Mouse (Mus musculus) CH12.LX (cell line): ENCODE data around the gene Sgtb.

Source experiments
- CHD2 ChIP-seq: IDR thresholded peaks from 2 replicates; pipeline ENCODE4 v1.6.1; 2011; ENCODE audit warnings: low read length, improper control_type of control experiment
- CTCF ChIP-seq, 2 experiments: IDR thresholded peaks in 1 of 2; conservative IDR thresholded peaks in 1 of 2; 2 replicates each; pipeline ENCODE4 v1.5.1; 2011 to 2012; ENCODE audit warnings: low read depth in 2 of 2, low read length in 2 of 2, improper control_type of control experiment in 1 of 2, inconsistent platforms in 1 of 2, mild to moderate bottlenecking in 1 of 2, moderate library complexity in 1 of 2
- ELF1 ChIP-seq: IDR thresholded peaks from 2 replicates; pipeline ENCODE4 v1.6.1; 2014; ENCODE audit warnings: low read depth, mild to moderate bottlenecking, inconsistent platforms, low read length, improper control_type of control experiment
- EP300 ChIP-seq: IDR thresholded peaks from 2 replicates; pipeline ENCODE4 v1.6.1; 2011; ENCODE audit warnings: low read length, improper control_type of control experiment
- JUND ChIP-seq: conservative IDR thresholded peaks from 2 replicates; pipeline ENCODE4 v1.6.1; 2011; ENCODE audit warnings: low read depth, low read length, improper control_type of control experiment
- MAX ChIP-seq: IDR thresholded peaks from 2 replicates; pipeline ENCODE4 v1.6.1; 2011; ENCODE audit warnings: low read length, improper control_type of control experiment
- MXI1 ChIP-seq: IDR thresholded peaks from 2 replicates; pipeline ENCODE4 v1.6.1; 2011; ENCODE audit warnings: mild to moderate bottlenecking, low read depth, low read length, improper control_type of control experiment
- POLR2A ChIP-seq: IDR thresholded peaks from 2 replicates; pipeline ENCODE4 v1.6.1; 2011; ENCODE audit warnings: low read depth, mild to moderate bottlenecking, improper control_type of control experiment, low read length
- RCOR1 ChIP-seq: conservative IDR thresholded peaks from 2 replicates; pipeline ENCODE4 v1.6.1; 2012; ENCODE audit warnings: low read depth, mild to moderate bottlenecking, inconsistent platforms, low read length, improper control_type of control experiment
- SMC3 ChIP-seq: IDR thresholded peaks from 2 replicates; pipeline ENCODE4 v1.6.1; 2011; ENCODE audit warnings: low read depth, low read length, improper control_type of control experiment
- ZKSCAN1 ChIP-seq: IDR thresholded peaks from 2 replicates; pipeline ENCODE4 v1.6.1; 2012; ENCODE audit warnings: low read depth, inconsistent platforms, low read length, improper control_type of control experiment, borderline replicate concordance
- ZNF384 ChIP-seq: IDR thresholded peaks from 2 replicates; pipeline ENCODE4 v1.6.1; 2012; ENCODE audit warnings: low read depth, low read length, improper control_type of control experiment, inconsistent platforms

DNA sequence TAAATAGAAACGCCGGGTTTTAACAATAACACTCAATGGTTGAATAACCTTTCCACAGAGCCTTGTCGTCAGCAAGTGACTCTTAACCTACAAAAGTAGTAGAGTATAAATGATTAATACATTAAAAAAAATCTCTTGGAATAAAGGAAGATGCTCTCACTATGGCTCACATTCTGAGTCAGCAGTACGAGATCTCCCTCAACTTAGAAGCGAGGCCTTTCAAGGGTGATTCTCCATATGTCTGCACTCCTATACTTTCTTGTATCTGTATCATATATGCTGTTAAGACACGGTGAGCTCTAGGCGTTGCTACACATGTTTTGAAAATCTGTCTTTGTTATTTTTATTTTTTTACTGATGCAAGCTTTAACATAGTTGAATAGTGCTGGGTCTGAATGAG, 985 bp downstream of the Sgtb start:
- no peak for TF ChIP-seq CTCF (conservative IDR thresholded peaks at IDR 0.05 in 1 of 2, IDR thresholded peaks at IDR 0.05 in 1 of 2; ENCODE audit: low read depth in 2 of 2, low read length in 2 of 2)
- no peak for TF ChIP-seq JUND
- TF ChIP-seq MAX, result no peak
- TF ChIP-seq SMC3, result no peak
- TF ChIP-seq EP300, result no peak
- TF ChIP-seq POLR2A, result no peak
- no peak for TF ChIP-seq CHD2
- no peak for TF ChIP-seq ZNF384
- TF ChIP-seq MXI1, result no peak; the same call in 1 of the 2 replicates
- no peak for TF ChIP-seq ZKSCAN1
- TF ChIP-seq ELF1, result no peak
- TF ChIP-seq RCOR1, result no peak
